Mouse (Mus musculus): ENCODE results near the gene Ythdf1. TPM values are rescaled to one million over a fixed set of nuclear protein-coding genes. Genes with fewer than 3 reads are reported as not detected.

Ythdf1 gene
- polyA plus RNA-seq, 1 experiment from 2014 or later, result 14.9 TPM

GRCm38 (mm10) chr2:180890422-180891074, 30.2 kb downstream of the Ythdf1 start:
- Histone ChIP-seq H3K36me3 (ENCODE audit: control insufficient read depth, insufficient read depth, low read length) (no peaks in the 10 kb centered on the region), H3K27ac (ENCODE audit: low read length) (no peak overlapping the region), H3K4me2 (ENCODE audit: low read depth, low read length) (no peak overlapping the region), H3K4me3 (ENCODE audit: low read length) (no peak overlapping the region), H3K27me3 (ENCODE audit: control insufficient read depth, insufficient read depth, low read depth, low read length) (peaks cover 75% of the 10 kb centered on the region), H3K4me1 (replicated peaks; ENCODE audit: control insufficient read depth, insufficient read depth, low read length) (peaks cover 15% of the 10 kb centered on the region), H3K9ac (ENCODE audit: low read length) (no peak overlapping the region), H3K9me3 (ENCODE audit: control insufficient read depth, low read length) (no peaks in the 10 kb centered on the region)
- under 1% methylated on average over 27 of the region's 29 CpGs for WGBS
- no peak for ATAC-seq (ENCODE audit: low read depth)

- Histone ChIP-seq H3K9ac (ENCODE audit: low read length) (no peak overlapping the region), H3K27ac (ENCODE audit: low read length) (no peak overlapping the region), H3K9me3 (ENCODE audit: control insufficient read depth, low read length) (no peaks in the 10 kb centered on the region), H3K4me3 (ENCODE audit: low read length) (no peak overlapping the region), H3K4me1 (replicated peaks; ENCODE audit: control insufficient read depth, insufficient read depth, low read length) (peaks cover 15% of the 10 kb centered on the region), H3K27me3 (ENCODE audit: control insufficient read depth, insufficient read depth, low read depth, low read length) (peaks cover 68% of the 10 kb centered on the region), H3K4me2 (ENCODE audit: low read depth, low read length) (no peak overlapping the region), H3K36me3 (ENCODE audit: control insufficient read depth, insufficient read depth, low read length) (no peaks in the 10 kb centered on the region)
- no peak for ATAC-seq (ENCODE audit: low read depth)
- WGBS, result 19% methylated on average over 4 of the region's 4 CpGs
Measured at GRCm38 (mm10) chr2:180889921-180890280, 30.8 kb downstream of the Ythdf1 start.

- H3K4me1 ChIP-seq (replicated peaks; ENCODE audit: control insufficient read depth, insufficient read depth, low read length), result peaks cover 15% of the 10 kb centered on the region
- no peak overlapping the region for H3K9ac ChIP-seq (ENCODE audit: low read length)
- no peaks in the 10 kb centered on the region for H3K36me3 ChIP-seq (ENCODE audit: control insufficient read depth, insufficient read depth, low read length)
- no peak overlapping the region for H3K4me3 ChIP-seq (ENCODE audit: low read length)
- no peaks in the 10 kb centered on the region for H3K9me3 ChIP-seq (ENCODE audit: control insufficient read depth, low read length)
- no peak overlapping the region for H3K27ac ChIP-seq (ENCODE audit: low read length)
- peaks cover 63% of the 10 kb centered on the region for H3K27me3 ChIP-seq (ENCODE audit: control insufficient read depth, insufficient read depth, low read depth, low read length)
- 16% methylated on average over 19 of the region's 19 CpGs for WGBS
- H3K4me2 ChIP-seq (ENCODE audit: low read depth, low read length), result no peak overlapping the region
- ATAC-seq (ENCODE audit: low read depth), result no peak
Measured at GRCm38 (mm10) chr2:180889271-180889920, 31.4 kb downstream of the Ythdf1 start.

GRCm38 (mm10) chr2:180885270-180885669, 35.5 kb downstream of the Ythdf1 start:
- Histone ChIP-seq H3K27me3 (ENCODE audit: control insufficient read depth, insufficient read depth, low read depth, low read length) (peaks cover 22% of the 10 kb centered on the region), H3K4me2 (ENCODE audit: low read depth, low read length) (no peak overlapping the region)
- WGBS, result 44% methylated on average over 5 of the region's 5 CpGs

GRCm38 (mm10) chr2:180881281-180881680, 39.5 kb downstream of the Ythdf1 start:
- no peak overlapping the region for H3K4me2 ChIP-seq (ENCODE audit: low read depth, low read length)
- no peaks in the 10 kb centered on the region for H3K9me3 ChIP-seq (ENCODE audit: control insufficient read depth, low read length)
- WGBS, result 43% methylated on average over 9 of the region's 9 CpGs
- no peak overlapping the region for H3K9ac ChIP-seq (ENCODE audit: low read length)
- H3K27me3 ChIP-seq (ENCODE audit: control insufficient read depth, insufficient read depth, low read depth, low read length), result no peaks in the 10 kb centered on the region
- H3K27ac ChIP-seq (ENCODE audit: low read length), result no peak overlapping the region
- H3K4me3 ChIP-seq (ENCODE audit: low read length), result no peak overlapping the region
- no peaks in the 10 kb centered on the region for H3K36me3 ChIP-seq (ENCODE audit: control insufficient read depth, insufficient read depth, low read length)
- no peaks in the 10 kb centered on the region for H3K4me1 ChIP-seq (replicated peaks; ENCODE audit: control insufficient read depth, insufficient read depth, low read length)
- ATAC-seq (ENCODE audit: low read depth), result no peak

More at GRCm38 (mm10) chr2:180885270-180885669, 35.5 kb downstream of the Ythdf1 start:
- Histone ChIP-seq H3K9ac (ENCODE audit: low read length) (no peak overlapping the region), H3K27ac (ENCODE audit: low read length) (no peak overlapping the region), H3K4me3 (ENCODE audit: low read length) (no peak overlapping the region), H3K9me3 (ENCODE audit: control insufficient read depth, low read length) (no peaks in the 10 kb centered on the region), H3K36me3 (ENCODE audit: control insufficient read depth, insufficient read depth, low read length) (no peaks in the 10 kb centered on the region), H3K4me1 (replicated peaks; ENCODE audit: control insufficient read depth, insufficient read depth, low read length) (no peaks in the 10 kb centered on the region)
- no peak for ATAC-seq (ENCODE audit: low read depth)

GRCm38 (mm10) chr2:180879365-180880067, 41.2 kb downstream of the Ythdf1 start:
- H3K4me2 ChIP-seq (ENCODE audit: low read depth, low read length), result no peak overlapping the region
- no peak for ATAC-seq (ENCODE audit: low read depth)
- 41% methylated on average over 7 of the region's 7 CpGs for WGBS
- no peaks in the 10 kb centered on the region for H3K36me3 ChIP-seq (ENCODE audit: control insufficient read depth, insufficient read depth, low read length)
- no peak overlapping the region for H3K9ac ChIP-seq (ENCODE audit: low read length)
- H3K27ac ChIP-seq (ENCODE audit: low read length), result no peak overlapping the region
- H3K4me1 ChIP-seq (replicated peaks; ENCODE audit: control insufficient read depth, insufficient read depth, low read length), result no peaks in the 10 kb centered on the region
- H3K27me3 ChIP-seq (ENCODE audit: control insufficient read depth, insufficient read depth, low read depth, low read length), result no peaks in the 10 kb centered on the region
- H3K4me3 ChIP-seq (ENCODE audit: low read length), result no peak overlapping the region
- no peaks in the 10 kb centered on the region for H3K9me3 ChIP-seq (ENCODE audit: control insufficient read depth, low read length)

GRCm38 (mm10) chr2:180870006-180870405, 50.7 kb downstream of the Ythdf1 start:
- no peak overlapping the region for H3K4me3 ChIP-seq (ENCODE audit: low read length)
- H3K9me3 ChIP-seq (ENCODE audit: control insufficient read depth, low read length), result no peaks in the 10 kb centered on the region
- no peaks in the 10 kb centered on the region for H3K4me1 ChIP-seq (replicated peaks; ENCODE audit: control insufficient read depth, insufficient read depth, low read length)
- H3K4me2 ChIP-seq (ENCODE audit: low read depth, low read length), result no peak overlapping the region
- H3K9ac ChIP-seq (ENCODE audit: low read length), result no peak overlapping the region
- H3K27ac ChIP-seq (ENCODE audit: low read length), result no peak overlapping the region
- no peak for ATAC-seq (ENCODE audit: low read depth)
- no peaks in the 10 kb centered on the region for H3K27me3 ChIP-seq (ENCODE audit: control insufficient read depth, insufficient read depth, low read depth, low read length)
- WGBS, result 38% methylated on average over 3 of the region's 3 CpGs
- no peaks in the 10 kb centered on the region for H3K36me3 ChIP-seq (ENCODE audit: control insufficient read depth, insufficient read depth, low read length)

GRCm38 (mm10) chr2:180861561-180861960, 59.2 kb downstream of the Ythdf1 start:
- H3K4me2 ChIP-seq (ENCODE audit: low read depth, low read length), result no peak overlapping the region
- no peaks in the 10 kb centered on the region for H3K9me3 ChIP-seq (ENCODE audit: control insufficient read depth, low read length)
- no peak overlapping the region for H3K27ac ChIP-seq (ENCODE audit: low read length)
- ATAC-seq (ENCODE audit: low read depth), result no peak
- no peak overlapping the region for H3K9ac ChIP-seq (ENCODE audit: low read length)
- no peaks in the 10 kb centered on the region for H3K36me3 ChIP-seq (ENCODE audit: control insufficient read depth, insufficient read depth, low read length)
- H3K4me1 ChIP-seq (replicated peaks; ENCODE audit: control insufficient read depth, insufficient read depth, low read length), result no peaks in the 10 kb centered on the region
- no peaks in the 10 kb centered on the region; the same call in 1 of the 2 replicates for H3K27me3 ChIP-seq (ENCODE audit: control insufficient read depth, insufficient read depth, low read depth, low read length)
- 76% methylated on average over 12 of the region's 12 CpGs for WGBS
- H3K4me3 ChIP-seq (ENCODE audit: low read length), result no peak overlapping the region

GRCm38 (mm10) chr2:180857121-180857520, 63.6 kb downstream of the Ythdf1 start:
- 79% methylated on average over 8 of the region's 8 CpGs for WGBS

More at GRCm38 (mm10) chr2:180857121-180857520, 63.6 kb downstream of the Ythdf1 start:
- no peak overlapping the region for H3K9ac ChIP-seq (ENCODE audit: low read length)
- H3K4me1 ChIP-seq (replicated peaks; ENCODE audit: control insufficient read depth, insufficient read depth, low read length), result no peaks in the 10 kb centered on the region
- no peaks in the 10 kb centered on the region; the same call in 1 of the 2 replicates for H3K27me3 ChIP-seq (ENCODE audit: control insufficient read depth, insufficient read depth, low read depth, low read length)
- no peak overlapping the region for H3K4me2 ChIP-seq (ENCODE audit: low read depth, low read length)
- no peak for ATAC-seq (ENCODE audit: low read depth)
- H3K27ac ChIP-seq (ENCODE audit: low read length), result no peak overlapping the region
- no peaks in the 10 kb centered on the region for H3K36me3 ChIP-seq (ENCODE audit: control insufficient read depth, insufficient read depth, low read length)
- no peak overlapping the region for H3K4me3 ChIP-seq (ENCODE audit: low read length)
- no peaks in the 10 kb centered on the region for H3K9me3 ChIP-seq (ENCODE audit: control insufficient read depth, low read length)

Data from lung, embryonic 16.5 days (tissue).